Mouse (Mus musculus): Measurements from ENCODE around the gene Prg3.

DNA sequence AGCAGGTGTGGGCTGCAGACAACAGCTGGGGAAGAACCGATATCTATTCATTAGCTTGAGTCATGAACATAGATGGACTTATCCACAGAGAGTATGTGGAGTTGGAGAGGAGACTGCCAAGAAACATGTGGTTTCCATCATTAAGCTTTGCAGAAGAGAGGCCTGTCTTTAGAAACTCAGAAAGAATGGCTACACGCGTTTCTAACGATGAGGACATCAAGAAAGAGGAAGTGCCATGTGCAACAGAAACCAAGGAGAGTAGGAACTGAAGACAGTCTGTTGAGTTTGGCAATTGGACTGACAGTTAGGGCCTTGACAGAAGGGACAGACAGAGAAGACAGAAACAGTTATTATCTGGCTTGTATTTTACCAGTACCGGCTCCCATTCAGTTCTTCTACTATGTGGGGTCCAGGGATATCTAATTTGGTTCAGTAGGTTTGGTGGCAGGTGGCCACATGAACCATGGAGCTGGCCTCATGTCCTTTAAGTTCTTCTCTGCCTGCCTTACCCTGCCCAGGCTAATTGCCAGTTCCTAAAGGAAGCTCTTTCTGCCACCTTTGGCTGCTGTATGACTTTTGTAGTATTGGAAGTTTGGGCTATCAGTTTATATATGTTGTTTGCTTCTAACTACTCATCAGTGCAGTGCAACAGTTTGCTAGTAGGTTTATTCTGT is 20.6 kb upstream of the Prg3 start:
- TF ChIP-seq CTCF (IDR thresholded peaks at IDR 0.05; ENCODE audit: borderline replicate concordance, extremely low read depth, insufficient read depth, insufficient read length): no peak
- TF ChIP-seq POLR2A (IDR thresholded peaks at IDR 0.05; ENCODE audit: borderline replicate concordance, extremely low read depth, insufficient read depth, insufficient read length, poor library complexity, severe bottlenecking): no peak
